Mouse (Mus musculus) kidney, adult 9 months (tissue): ENCODE measurements around the gene Trim62.

Experiments
- DNase-seq: peaks from one replicate; pipeline ENCODE4 v3.0.0; 2022

The Trim62 gene

DNA sequence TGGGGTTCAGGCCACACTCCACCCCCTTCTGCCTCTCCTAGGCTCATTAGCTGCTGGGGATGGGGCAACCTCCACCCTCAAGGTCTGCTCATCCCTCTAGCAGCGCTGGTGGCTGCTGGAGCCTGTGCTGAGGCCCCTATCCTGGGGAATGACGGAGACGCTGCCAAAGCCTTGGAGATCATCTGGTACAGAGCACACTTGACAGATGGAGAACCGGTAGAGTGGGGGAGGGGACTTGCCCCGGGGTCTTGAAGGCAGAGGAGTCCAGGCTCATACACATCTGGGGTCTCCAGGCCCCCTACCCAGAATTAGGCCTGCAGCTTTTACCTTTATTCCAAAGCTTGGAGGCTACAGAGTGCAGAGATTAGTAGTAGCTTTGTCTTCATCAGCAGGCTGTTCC is 3.2 kb downstream of the Trim62 start:
- no peak for DNase-seq

DNA sequence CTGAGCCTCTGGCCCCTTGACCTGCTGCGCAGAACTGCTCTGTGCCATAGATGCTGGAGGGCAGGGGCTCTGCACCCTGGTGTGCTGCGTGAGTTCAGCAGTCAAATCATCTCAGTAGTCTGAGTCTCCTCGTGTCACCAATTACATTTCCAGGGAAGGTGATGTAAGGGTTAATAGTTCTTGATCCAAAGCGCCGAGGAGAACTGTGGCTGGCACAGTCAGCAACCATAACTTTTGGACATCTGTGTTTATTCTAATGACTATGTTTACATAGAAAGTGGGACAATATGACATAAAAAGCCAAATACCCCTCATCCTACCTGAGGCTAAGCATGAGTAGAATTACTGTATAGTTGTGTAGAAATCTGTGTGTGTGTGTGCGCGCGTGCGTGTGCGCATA is 3.6 kb downstream of the Trim62 start:
- no peak for DNase-seq

DNA sequence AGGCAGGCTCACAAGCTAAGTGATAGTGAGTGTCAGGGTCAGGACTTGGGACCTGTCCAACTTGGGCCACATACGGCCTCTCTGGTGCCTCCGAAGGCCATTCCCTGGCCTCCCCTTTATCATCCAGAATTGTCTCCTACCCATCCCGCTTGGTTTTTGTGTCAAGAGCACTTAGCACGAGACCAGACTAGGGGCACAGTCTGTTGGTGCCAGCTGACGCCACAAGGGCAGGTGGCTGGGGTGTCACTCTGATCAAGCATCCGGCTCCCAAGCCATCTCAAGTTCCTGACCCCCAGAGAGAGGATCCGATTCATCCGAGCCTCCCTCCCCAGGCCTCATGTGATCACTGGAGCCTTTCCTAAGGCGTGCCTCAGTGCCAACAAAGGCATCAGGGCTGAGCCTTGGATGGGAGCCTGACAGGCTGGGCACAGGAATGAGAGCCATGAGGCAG is 4.3 kb downstream of the Trim62 start:
- no peak for DNase-seq

DNA sequence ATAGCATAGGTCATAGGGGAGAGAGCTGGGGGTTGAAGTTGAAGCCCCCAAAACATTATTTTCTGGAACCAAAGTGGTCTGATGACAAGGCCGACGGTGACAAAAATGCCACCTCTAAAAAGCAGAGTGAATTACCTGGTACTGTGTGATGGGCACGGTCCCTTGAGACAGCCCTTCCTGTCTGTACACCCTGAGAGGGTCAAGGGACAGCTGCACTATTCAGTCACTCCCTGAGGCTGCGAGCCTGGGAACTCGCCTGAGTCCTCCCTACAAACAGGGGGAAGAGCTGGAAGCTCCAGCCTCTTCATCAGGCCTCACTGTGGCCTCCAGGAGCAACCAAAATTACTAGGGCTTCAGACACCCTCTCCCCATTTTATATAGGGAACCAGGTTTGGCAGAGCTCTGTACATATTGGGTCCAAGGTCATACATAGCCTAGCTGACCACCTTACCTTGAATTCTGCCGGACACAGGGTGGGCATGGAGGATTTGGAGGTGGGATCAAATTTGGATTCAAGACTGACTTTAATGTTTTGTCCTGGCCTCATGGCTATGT is 5.1 kb downstream of the Trim62 start:
- no peak for DNase-seq

DNA sequence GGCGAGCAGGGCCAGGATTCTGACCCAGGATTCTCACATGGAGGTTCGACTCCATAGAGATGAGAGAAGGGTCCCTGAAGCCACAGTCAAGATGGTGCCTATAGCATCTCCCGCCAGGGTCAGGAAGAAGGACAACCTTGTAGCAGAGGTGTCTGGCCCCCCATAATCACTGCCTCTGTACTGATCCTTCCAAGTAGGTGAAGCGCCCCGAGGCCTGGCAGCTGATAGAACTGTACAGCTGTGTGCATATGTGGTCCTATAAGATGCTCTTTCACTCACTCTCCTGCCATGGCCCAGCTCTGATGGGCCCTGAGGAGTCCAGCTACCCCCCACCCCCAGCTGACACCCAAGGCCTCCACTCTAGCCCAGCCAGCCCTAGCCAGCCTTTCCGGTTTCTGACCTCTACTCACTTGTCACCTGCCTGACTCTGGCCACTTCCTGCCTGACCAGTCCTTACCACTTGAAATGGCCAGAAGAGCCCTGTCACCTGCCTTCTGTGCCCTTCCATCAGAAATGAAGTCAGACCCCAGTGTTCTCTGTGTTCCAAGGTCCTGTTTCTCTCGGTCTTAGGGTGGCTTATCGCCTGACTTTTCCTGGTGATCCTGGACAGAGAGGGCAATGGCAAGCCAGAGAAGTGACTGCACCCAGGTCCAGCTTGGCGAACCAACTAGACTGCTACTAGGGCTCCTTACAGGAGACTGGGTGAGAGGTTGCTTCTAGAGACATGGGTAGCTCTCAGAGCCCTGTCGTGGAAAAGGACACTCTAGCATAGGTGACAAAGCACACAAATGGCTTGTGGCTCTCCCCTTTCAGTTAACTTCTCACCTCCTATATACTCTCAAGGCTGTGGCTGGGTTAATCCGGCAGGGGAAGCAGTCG is 6.6 kb downstream of the Trim62 start:
- DNase-seq = no peak

DNA sequence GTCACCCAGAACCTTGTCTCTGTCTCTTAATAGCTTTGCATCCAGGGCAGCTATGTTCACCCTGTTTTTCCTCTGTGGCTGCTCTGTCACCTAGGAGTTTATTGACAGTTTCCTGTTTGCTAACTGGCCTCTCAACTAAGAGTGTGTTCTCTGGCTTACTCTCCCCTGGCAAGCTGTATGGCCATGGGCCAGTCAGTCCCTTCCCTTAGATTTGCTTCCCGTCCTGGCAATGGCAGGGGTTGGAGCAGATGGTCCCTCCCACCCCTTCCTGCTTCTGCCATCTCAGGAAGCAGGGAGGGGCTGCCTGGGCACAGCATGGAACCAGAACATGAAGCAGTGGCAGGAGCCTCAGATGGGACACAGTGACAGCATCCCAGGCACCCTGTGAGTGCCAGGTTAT is 7.8 kb downstream of the Trim62 start:
- DNase-seq = peak; percentile 73

DNA sequence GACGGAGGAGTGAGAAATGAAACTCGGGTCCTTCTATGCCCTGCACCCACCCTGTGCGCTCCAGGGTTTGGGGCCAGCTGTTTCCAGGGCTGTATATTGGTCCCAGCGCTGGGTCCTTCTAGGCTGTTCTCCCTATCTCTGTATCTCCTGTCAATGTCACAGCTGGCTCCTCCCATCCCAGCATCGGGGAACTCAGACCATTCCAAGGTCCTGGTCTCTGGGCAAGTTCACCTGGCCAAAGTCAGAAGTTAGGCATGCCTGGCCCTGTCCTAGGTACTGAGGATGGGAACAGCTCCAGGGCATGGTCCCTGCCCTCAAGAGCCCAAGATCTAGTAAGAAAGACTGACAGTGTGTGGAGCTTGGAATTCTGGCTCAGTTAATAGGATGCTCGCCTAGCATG is 8.4 kb downstream of the Trim62 start:
- no peak for DNase-seq

DNA sequence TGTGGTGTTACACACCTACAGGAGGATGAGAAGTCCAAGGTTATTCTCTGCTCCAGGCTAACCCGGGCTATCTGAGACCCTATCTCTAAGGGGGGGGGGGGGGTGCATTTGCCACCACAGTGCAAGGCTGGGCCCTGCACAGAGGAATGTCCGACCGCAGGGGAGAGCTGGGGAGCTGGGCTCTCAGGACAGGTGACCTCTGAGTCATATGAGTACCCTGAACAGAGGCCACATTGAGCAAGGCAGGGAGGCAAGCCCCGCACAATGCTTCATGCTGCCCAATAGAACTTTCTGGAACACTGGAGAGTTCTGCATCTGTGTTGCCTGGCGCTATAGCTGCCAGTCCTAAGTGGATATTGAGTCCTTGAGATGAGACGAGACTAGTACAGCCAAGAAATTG is 8.8 kb downstream of the Trim62 start:
- no peak for DNase-seq

DNA sequence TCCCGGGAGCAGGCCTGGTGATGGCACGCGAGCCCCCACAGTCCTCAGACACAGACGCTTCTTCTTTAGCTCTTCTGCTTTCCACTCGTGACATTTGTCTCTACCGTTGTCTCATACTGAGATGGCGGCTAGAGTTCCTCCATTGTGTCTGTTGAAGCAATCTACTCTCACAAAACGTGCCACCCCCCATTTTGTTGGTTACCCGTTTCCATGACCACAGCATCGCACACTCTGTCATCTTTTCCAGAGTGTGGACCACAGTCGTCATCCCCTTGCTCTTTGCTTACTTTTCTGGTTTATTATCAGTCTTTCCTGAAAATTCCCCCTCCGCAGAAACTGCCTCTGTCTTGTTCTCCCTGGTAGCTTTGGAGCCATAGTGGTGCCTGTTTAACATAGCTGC is 10.7 kb downstream of the Trim62 start:
- no peak for DNase-seq

DNA sequence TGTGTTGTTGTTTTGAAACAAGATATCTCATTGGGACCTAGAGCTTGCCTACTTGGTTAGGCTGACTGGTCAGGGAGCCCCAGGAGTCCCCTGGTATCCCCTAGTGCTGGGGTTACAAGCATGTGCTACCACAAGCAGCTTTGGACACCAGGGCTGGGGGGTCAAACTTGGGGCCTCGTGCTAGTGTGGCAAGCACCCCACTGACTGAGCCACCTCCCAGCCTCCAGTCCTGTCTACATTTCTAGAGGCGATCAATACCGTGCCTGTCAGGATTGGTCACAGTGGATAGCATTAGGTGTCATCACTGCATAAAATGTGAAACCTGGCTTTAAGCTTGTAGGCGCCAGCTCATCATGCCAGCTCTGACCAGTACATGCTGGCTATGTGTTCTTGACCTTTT is 12.5 kb downstream of the Trim62 start:
- no peak for DNase-seq

DNA sequence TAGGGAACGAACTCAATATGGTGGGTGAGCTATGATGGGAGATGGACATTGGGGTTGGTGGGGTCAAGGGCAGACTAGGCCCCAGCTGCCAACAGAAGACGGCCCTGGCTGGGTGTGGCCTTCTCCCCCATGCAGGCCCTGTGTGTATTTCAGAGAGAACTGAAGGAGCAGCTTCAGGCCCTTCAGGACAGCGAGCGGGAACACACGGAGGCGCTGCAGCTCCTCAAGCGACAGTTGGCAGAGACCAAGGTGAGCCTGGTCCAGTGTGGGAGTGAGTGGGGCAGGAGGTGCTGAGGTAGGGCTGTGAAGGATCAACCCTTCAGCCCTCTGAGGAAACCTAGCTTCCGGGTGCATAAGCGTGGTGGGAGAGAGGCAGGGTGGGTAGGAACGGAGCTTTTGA is 13.3 kb downstream of the Trim62 start:
- DNase-seq = no peak

DNA sequence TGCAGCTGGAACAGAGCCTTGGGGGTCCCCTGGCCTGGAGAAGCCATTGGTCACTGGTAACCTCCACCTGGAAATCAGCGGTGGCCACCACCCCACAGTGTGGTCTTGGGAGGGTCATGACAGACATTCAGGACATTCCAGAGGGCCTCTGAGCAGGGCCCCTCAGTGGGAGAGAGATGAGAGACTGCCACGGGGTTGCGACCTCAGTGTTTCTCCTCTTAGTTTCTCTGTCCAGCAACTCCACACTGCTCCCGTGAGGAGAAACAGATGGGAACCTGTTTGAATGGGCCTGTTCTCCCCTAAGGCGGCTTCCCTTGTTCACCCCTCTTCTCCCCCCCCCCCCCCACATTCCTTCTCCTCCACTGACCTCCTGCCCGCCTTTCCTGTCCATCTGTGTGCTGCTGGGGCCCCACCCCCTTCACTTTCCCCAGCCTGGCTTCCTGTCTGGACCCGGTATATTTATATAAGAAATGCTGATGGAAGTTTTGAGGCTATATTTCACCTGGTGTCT is 14.6 kb downstream of the Trim62 start:
- peak; percentile 53 for DNase-seq

DNA sequence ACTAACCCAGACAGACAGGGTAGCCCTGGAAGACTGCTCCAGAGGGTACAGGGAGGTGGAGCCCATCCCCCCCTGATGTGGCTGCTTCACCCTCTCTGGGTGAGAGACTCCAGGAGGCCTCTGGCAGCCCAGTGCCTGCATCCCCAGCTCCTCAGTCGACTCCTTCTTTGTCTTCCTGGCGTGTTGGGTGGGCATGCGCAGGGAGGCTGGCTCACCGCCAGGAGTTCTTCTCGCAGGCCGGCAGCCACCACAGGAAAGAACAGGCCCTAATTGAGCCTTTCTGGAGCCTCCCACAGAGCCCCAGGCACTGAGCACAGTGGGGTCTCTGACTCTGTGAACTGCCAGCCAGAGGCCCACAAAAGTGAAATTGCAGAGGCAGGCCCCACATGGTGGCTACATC is 16.0 kb downstream of the Trim62 start:
- peak; percentile 65 for DNase-seq

DNA sequence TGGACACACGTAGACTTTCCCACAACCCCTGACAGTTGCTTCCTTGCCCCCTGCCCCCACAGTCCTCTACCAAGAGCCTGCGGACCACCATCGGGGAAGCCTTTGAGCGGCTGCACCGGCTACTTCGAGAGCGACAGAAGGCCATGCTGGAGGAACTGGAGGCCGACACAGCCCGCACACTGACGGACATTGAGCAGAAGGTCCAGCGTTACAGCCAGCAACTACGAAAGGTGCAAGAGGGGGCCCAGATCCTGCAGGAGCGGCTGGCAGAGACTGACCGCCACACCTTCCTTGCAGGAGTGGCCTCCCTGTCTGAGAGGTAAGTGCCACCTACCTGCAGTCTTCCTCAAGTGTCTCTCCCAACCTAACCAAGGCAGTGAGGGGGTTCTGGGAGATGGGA is 17.1 kb downstream of the Trim62 start:
- DNase-seq = no peak

DNA sequence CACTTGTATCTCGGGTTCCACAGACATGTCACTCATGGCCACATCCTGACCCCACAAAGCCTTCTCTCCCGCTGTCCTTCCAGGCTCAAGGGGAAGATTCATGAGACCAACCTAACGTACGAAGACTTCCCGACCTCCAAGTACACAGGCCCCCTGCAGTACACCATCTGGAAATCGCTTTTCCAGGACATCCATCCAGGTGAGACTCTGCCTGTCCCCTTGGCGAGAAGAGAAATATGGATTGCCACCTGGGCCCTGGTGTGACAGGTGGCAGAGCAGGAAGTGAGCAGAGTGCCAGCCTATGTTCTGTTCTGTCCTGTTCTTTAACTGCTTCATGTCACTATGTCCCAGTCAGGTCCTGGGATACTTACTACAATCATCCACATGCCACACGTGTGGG is 19.0 kb downstream of the Trim62 start:
- DNase-seq = no peak

DNA sequence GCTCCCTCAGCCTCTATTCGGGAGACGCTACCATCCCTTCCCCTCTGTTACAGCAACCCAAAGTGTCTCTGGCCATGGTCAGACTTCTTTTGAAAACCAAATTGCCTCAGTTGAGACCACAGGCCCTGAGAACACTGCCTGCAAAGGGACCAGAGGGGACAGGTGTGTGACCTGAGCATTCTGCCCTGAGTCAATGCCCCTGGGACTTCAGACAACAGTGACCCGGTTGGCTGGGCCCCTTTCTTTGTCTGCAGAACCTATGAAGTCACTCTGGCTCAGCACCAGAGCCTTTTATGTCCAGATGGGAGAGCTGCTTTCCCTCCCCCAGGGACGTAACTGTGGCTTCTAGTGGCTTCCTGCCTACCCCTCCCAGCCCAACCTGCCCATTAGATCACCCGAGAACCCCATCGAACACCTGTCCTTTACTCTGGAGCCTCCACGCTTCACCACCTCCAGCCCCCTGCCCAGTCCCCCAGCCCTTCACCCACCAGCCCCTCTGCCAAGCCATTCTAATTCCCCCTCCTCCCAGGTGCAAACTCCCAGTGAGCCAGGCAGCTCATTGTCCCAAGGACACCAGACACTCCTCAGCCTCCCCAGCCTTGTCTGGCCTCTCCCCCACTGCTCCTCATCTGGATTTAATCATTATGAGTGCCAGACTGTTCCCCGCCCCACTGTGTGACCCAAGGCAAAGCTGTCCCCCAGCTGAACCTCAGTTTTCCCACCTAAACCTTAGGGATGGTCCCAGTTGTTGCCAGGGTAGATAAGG is 20.8 kb downstream of the Trim62 start:
- DNase-seq = no peak

DNA sequence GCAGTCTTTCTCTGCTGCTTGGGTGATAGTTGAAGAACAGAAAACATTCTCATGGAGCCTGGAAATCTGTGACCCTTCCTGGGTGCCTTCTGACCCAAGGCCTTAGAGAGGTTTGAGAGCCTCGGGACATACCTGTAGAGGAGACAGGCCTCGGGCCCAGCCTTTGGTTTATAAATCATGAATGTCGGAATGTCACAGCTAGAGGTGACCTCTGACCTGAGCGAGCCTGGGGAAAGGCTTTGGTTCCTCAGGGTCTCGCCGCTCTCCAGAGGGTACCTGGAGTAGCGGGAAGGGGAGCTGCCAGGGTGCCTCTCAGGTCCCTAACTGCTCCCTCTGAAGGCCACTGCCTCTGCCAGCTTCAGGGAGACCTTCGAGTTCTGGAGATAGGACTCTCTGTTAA is 21.9 kb downstream of the Trim62 start:
- no peak for DNase-seq

DNA sequence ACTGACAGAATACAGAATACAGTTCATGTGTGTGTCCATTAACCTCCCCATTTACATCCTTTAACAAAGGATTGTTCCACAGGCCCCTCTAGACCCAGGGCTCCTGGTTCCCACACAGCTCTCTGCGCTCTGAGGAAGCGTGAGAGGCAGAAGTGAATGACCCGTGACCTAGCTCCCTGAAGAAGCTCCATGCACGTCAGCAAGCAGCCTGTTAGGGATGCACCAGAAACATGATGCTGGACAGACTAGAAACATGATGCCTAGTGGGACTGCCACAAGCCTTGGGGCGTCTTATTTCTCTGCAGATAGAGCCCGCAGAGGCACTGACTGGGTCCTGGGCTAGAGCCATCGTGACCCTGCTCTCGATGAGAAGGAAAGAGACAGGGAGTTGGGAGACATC is 23.4 kb downstream of the Trim62 start:
- DNase-seq = no peak

DNA sequence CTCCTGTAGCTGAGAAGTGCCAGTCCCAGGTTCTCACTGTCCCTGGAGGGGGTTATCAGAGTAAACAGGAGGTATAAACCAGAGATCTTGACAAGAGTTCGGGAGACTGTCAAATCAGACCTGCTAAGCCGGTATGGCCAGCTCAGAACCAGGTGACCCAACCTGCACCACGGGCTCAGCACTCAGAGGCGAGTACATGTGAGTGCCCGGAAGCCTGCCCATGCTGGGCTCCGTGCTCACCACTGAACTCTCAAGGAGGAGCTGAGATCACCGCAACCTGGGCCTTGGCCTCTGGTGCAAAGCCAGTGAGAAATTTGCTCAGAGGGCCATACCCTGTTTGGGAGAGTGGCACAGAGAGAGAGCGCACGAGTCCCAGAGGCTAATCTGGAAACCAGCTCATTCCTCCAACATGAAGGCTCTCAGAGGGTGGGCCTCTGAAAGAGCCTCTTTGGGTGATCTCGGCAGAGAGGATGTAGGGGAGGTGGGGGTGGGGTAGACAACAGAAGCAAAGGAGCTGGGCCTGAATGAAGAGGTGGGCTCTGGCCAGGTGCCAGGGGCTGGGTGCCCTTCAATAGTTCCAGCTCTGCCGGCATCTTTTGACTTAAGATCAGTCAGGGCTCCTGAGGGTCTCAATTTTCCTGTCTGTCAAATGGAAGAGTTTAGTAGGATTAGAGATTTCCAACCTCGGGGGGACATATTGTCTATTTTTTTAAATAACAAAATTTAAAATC is 24.0 kb downstream of the Trim62 start:
- DNase-seq = no peak

DNA sequence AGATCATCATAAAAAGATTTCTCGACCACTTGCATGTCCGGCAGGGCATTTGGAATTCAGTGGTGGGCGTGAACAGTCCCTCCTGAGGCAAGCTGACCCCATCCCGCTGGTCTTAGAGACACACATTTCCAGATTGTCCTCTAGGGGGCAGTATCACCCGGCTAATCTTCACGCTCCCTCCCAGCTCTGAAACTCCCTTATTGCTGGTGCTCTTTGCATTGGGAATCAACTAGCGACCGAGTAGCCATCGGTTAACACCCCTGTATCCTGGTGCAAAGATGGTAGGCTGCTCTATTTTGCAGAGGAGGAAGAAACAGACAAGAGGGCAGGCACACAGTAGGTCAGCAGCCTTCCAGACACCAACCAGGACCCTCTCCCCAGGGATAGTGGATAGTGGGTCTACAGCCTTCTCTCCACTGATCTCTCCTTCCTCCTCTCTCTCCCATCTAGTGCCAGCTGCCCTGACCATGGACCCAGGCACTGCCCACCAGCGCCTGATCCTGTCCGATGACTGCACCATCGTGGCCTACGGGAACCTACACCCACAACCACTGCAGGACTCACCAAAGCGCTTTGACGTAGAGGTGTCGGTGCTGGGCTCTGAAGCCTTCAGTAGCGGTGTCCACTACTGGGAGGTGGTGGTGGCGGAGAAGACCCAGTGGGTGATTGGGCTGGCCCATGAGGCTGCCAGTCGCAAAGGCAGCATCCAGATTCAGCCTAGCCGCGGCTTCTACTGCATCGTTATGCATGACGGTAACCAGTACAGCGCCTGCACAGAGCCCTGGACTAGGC is 25.4 kb downstream of the Trim62 start:
- peak; percentile 52 for DNase-seq

DNA sequence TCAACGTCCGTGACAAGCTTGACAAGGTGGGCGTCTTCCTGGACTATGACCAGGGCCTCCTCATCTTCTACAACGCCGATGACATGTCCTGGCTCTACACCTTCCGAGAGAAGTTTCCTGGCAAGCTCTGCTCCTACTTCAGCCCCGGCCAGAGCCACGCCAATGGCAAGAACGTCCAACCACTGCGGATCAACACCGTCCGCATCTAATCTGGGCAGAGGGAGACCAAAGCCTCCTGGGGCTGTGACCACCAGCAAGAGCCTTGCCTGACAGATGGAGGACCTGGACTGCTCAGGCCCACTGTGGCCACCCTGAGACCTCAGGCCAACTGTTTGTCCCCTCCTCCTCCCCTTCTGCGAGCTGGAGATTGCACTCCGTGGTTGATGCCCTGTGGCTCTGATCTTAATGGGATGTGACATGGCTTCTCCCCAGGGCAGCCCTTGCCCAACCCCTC is 26.0 kb downstream of the Trim62 start:
- DNase-seq = no peak
